Mouse (Mus musculus) hindbrain, embryonic 10.5 days (tissue): ENCODE measurements at regions not wholly inside any gene's neighbourhood (a gene's known extent, or its start where the extent isn't known, plus 50 kb on each side); places are given as distances from the start of the nearest gene placed in this dataset.

ENCODE experiments used
- DNase-seq: peaks from one replicate; pipeline ENCODE4 v3.0.0-alpha.2; 2017; ENCODE audit warnings: low spot score
- H3K27ac ChIP-seq: fragments of 300-500 bp; sonication (generic); 2 replicates; pipeline ENCODE4 v1.5.1; 2016; ENCODE audit warnings: mild to moderate bottlenecking, moderate library complexity
- H3K27me3 ChIP-seq: fragments of 300-500 bp; sonication (generic); 2 replicates; pipeline ENCODE4 v1.6.1; 2016; ENCODE audit warnings: mild to moderate bottlenecking; ENCODE audit not compliant: poor library complexity, insufficient read depth, severe bottlenecking
- H3K36me3 ChIP-seq: fragments of 300-500 bp; sonication (generic); 2 replicates; pipeline ENCODE4 v1.6.1; 2016; ENCODE audit warnings: mild to moderate bottlenecking, moderate library complexity
- H3K4me1 ChIP-seq: fragments of 300-500 bp; sonication (generic); replicated peaks from 2 replicates; pipeline ENCODE4 v1.6.1; 2016; ENCODE audit warnings: mild to moderate bottlenecking
- H3K4me3 ChIP-seq: fragments of 300-500 bp; sonication (generic); 2 replicates; pipeline ENCODE4 v1.5.1; 2016; ENCODE audit warnings: mild to moderate bottlenecking, moderate library complexity
- H3K9me3 ChIP-seq: fragments of 300-500 bp; sonication (generic); 2 replicates; pipeline ENCODE4 v1.6.1; 2016; ENCODE audit warnings: mild to moderate bottlenecking, moderate library complexity
- WGBS: fragments of 180-500 bp; shearing (Covaris S2); methylation state at CpG from one replicate; pipeline ENCODE4 v1.1.7; 2016; 5-methylcytosine and 5-hydroxymethylcytosine counted together

DNA sequence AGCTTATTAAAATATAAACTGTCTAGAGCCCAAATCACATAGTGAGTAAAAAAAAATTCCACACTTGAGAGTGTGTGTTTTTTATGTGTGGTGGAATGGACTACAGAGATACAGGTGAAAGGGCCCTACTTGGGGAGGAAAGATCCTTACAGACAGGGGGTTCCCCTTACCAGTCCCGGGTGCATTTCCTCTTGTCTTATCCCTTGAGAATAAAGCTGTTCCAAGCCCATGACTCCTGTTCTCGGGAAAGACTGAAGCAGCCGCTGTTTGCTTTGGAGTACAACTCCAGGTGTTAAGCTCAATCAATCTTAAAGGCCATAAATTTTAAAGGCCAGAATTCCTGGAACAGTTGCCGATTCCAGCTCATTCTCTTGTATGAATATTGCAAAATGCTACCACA is 108.4 kb downstream of the Magee1 start:
- Histone ChIP-seq H3K27me3 (peaks cover 90% of the 10 kb centered on the region), H3K9me3 (no peaks in the 10 kb centered on the region), H3K27ac (no peak overlapping the region), H3K4me1 (no peaks in the 10 kb centered on the region), H3K36me3 (no peaks in the 10 kb centered on the region), H3K4me3 (no peak overlapping the region)
- 93% methylated on average over 4 of the region's 4 CpGs for WGBS
- no peak for DNase-seq

DNA sequence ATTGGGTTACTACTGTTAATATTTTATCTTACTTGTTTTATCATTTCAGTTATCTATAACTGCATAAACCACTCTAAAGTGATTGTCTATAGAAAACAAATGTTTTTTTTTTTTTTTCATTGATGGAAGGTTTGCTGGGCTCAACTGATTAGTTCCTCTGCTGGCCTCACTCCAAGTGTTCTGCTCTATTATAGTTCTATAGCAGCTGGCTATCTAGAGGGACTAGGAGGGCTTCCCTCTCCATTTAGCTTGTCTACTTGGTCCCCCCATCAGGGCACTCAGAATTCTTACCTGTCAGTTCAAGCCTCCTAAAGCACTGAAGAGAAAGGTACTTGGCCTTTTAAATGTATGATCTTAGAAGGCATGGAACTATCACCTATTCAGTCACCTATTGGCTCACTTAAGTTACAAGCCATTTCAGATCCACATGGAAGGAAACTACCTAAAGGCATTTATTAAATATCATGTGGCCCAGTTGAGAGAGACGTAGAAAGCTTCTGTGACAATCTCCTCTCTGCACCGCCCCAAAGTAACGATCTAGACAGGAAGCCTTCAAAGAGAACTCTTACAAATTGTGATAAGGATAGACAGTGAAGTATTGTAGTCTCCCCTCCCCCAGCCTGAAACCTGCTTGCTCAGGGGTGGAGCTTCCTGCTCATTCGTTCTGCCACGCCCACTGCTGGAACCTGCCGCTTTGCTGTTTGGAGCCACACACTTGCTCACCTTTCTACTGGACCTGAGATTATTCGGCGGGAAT is 117.0 kb downstream of the Magee1 start:
- no peaks in the 10 kb centered on the region for H3K36me3 ChIP-seq
- WGBS, result 56% methylated on average over 8 of the region's 8 CpGs
- no peaks in the 10 kb centered on the region for H3K4me1 ChIP-seq
- H3K27ac ChIP-seq, result no peak overlapping the region
- H3K9me3 ChIP-seq, result no peaks in the 10 kb centered on the region
- no peak for DNase-seq
- no peak overlapping the region for H3K4me3 ChIP-seq
- peaks cover 72% of the 10 kb centered on the region for H3K27me3 ChIP-seq
